Mouse (Mus musculus) forebrain, embryonic 14.5 days (tissue): ENCODE results near the gene Cyth3. TPM values are rescaled to one million over a fixed set of nuclear protein-coding genes. Genes with fewer than 3 reads are reported as not detected.

Experiments used
- ATAC-seq: fragments of 200-750 bp; cut with Nextera tagmentation; 2 replicates; pipeline ENCODE4 v1.8.0; 2017; ENCODE audit warnings: mild to moderate bottlenecking, moderate library complexity
- DNase-seq: peaks from one replicate; pipeline ENCODE4 v3.0.0-alpha.2; 2015; ENCODE audit warnings: low spot score
- H3K27ac ChIP-seq: fragments of 300-500 bp; sonication (generic); 2 replicates; pipeline ENCODE4 v1.5.1; 2014; ENCODE audit warnings: low read depth, mild to moderate bottlenecking, control low read depth, low read length, moderate library complexity
- H3K27me3 ChIP-seq: fragments of 300-500 bp; sonication (generic); replicated peaks from 2 replicates; pipeline ENCODE4 v1.6.1; 2014; ENCODE audit warnings: low read length, control low read depth, mixed read lengths; ENCODE audit not compliant: control insufficient read depth, insufficient read depth
- H3K36me3 ChIP-seq: fragments of 300-500 bp; sonication (generic); 2 replicates; pipeline ENCODE4 v1.6.1; 2014; ENCODE audit warnings: low read length, control low read depth; ENCODE audit not compliant: control insufficient read depth, insufficient read depth
- H3K4me1 ChIP-seq: fragments of 300-500 bp; sonication (generic); 2 replicates; pipeline ENCODE4 v1.6.1; 2014; ENCODE audit warnings: antibody characterized with exemption, low read length, control low read depth; ENCODE audit not compliant: control insufficient read depth, insufficient read depth
- H3K4me2 ChIP-seq: fragments of 300-500 bp; sonication (generic); 2 replicates; pipeline ENCODE4 v1.6.1; 2014; ENCODE audit warnings: mild to moderate bottlenecking, control low read depth, low read length
- H3K4me3 ChIP-seq: fragments of 300-500 bp; sonication (generic); 2 replicates; pipeline ENCODE4 v1.5.1; 2014; ENCODE audit warnings: low read depth, low read length, control low read depth
- H3K9ac ChIP-seq: fragments of 300-500 bp; sonication (generic); 2 replicates; pipeline ENCODE4 v1.6.1; 2014; ENCODE audit warnings: mild to moderate bottlenecking, low read length, control low read depth, moderate library complexity
- H3K9me3 ChIP-seq: fragments of 300-500 bp; sonication (generic); replicated peaks from 2 replicates; pipeline ENCODE4 v1.6.1; 2016; ENCODE audit warnings: low read length, control low read depth, mixed read lengths; ENCODE audit not compliant: control insufficient read depth
- WGBS: fragments of 180-500 bp; shearing (Covaris S2); extraction: QIAGEN DNeasy Blood & Tissue Kit; methylation state at CpG from one replicate; pipeline ENCODE4 v1.1.7; 2014; 5-methylcytosine and 5-hydroxymethylcytosine counted together
- polyA plus RNA-seq: library from polyadenylated mRNA; unstranded; fragments of >200 nt; fragmentation: Nextera tagmentation; extraction: Ambion mirVana; gene quantifications from 2 replicates; pipeline ENCODE4 v1.2.1, GENCODE M21; 2014

Cyth3 gene
- polyA plus RNA-seq, 1 experiment from 2014 or later, result 26.1 TPM

DNA sequence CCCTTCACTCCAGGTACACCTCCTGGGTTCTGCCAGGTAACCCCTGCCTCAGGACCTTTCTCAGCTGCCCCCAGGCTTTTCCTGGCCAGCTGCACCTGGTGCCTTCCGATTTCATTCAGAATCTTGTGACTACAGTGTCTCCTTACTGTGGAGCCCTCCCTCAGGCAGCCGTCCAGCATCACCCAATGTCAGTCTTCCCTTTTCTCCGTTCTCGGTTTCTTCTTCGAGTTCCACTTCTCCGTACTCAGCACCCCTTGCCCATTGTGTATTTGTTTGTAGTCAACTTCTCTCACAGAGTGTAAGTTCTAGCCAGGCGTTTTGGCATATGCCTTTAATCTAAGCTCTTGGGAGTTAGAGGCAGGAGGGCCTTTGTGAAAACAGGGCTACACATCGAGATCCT is 7.4 kb downstream of the Cyth3 start:
- no peak overlapping the region for H3K4me2 ChIP-seq
- no peak for ATAC-seq
- no peaks in the 10 kb centered on the region for H3K4me1 ChIP-seq
- 94% methylated on average over 8 of the region's 8 CpGs for whole genome bisulfite sequencing
- no peak for DNase-seq
- H3K9ac ChIP-seq, result no peak overlapping the region
- no peak overlapping the region for H3K4me3 ChIP-seq
- H3K9me3 ChIP-seq, result no peaks in the 10 kb centered on the region
- H3K27me3 ChIP-seq, result no peaks in the 10 kb centered on the region
- H3K27ac ChIP-seq, result no peak overlapping the region
- no peaks in the 10 kb centered on the region for H3K36me3 ChIP-seq

- no peak for ATAC-seq
- H3K36me3 ChIP-seq, result no peaks in the 10 kb centered on the region
- no peak overlapping the region for H3K4me3 ChIP-seq
- DNase-seq, result no peak
- H3K27me3 ChIP-seq, result no peaks in the 10 kb centered on the region
- H3K4me2 ChIP-seq, result no peak overlapping the region
- no peak overlapping the region for H3K9ac ChIP-seq
- H3K9me3 ChIP-seq, result no peaks in the 10 kb centered on the region
- WGBS, result 98% methylated on average over 3 of the region's 3 CpGs
- no peak overlapping the region for H3K27ac ChIP-seq
- no peaks in the 10 kb centered on the region for H3K4me1 ChIP-seq
Observed at GRCm38 (mm10) chr5:143630214-143630613, 8.0 kb downstream of the Cyth3 start.

GRCm38 (mm10) chr5:143630738-143631137 is 8.5 kb downstream of the Cyth3 start:
- no peaks in the 10 kb centered on the region for H3K27me3 ChIP-seq
- no peaks in the 10 kb centered on the region for H3K4me1 ChIP-seq
- DNase-seq (no peak), ATAC-seq (no peak)
- no peak overlapping the region for H3K4me3 ChIP-seq
- no peak overlapping the region for H3K27ac ChIP-seq
- no peaks in the 10 kb centered on the region for H3K36me3 ChIP-seq
- H3K4me2 ChIP-seq, result no peak overlapping the region
- H3K9ac ChIP-seq, result no peak overlapping the region
- no peaks in the 10 kb centered on the region for H3K9me3 ChIP-seq
- WGBS, result 84% methylated on average over 8 of the region's 8 CpGs

- Histone ChIP-seq H3K4me3 (no peak overlapping the region), H3K36me3 (no peaks in the 10 kb centered on the region), H3K27ac (no peak overlapping the region), H3K4me1 (no peaks in the 10 kb centered on the region), H3K4me2 (no peak overlapping the region), H3K9ac (no peak overlapping the region), H3K27me3 (no peaks in the 10 kb centered on the region), H3K9me3 (no peaks in the 10 kb centered on the region)
- WGBS, result 90% methylated on average over 8 of the region's 8 CpGs
- ATAC-seq, result no peak
- no peak for DNase-seq
Observed at GRCm38 (mm10) chr5:143631559-143631958, 9.3 kb downstream of the Cyth3 start.

- ATAC-seq (no peak), DNase-seq (no peak)
- H3K27me3 ChIP-seq, result no peaks in the 10 kb centered on the region
- H3K9me3 ChIP-seq, result no peaks in the 10 kb centered on the region
- H3K4me3 ChIP-seq, result no peak overlapping the region
- no peak overlapping the region for H3K9ac ChIP-seq
- H3K27ac ChIP-seq, result no peak overlapping the region
- WGBS, result 78% methylated on average over 9 of the region's 9 CpGs
- no peaks in the 10 kb centered on the region for H3K4me1 ChIP-seq
- H3K36me3 ChIP-seq, result no peaks in the 10 kb centered on the region
- no peak overlapping the region for H3K4me2 ChIP-seq
Observed at GRCm38 (mm10) chr5:143632674-143633557, 10.7 kb downstream of the Cyth3 start.

- DNase-seq, result no peak
- ATAC-seq, result no peak
- Histone ChIP-seq H3K9me3 (no peaks in the 10 kb centered on the region), H3K4me2 (no peak overlapping the region), H3K9ac (no peak overlapping the region), H3K27ac (no peak overlapping the region), H3K4me1 (no peaks in the 10 kb centered on the region), H3K36me3 (no peaks in the 10 kb centered on the region), H3K4me3 (no peak overlapping the region), H3K27me3 (no peaks in the 10 kb centered on the region)
- 60% methylated on average over 5 of the region's 5 CpGs for WGBS
Observed at GRCm38 (mm10) chr5:143633558-143633871, 11.3 kb downstream of the Cyth3 start.

DNA sequence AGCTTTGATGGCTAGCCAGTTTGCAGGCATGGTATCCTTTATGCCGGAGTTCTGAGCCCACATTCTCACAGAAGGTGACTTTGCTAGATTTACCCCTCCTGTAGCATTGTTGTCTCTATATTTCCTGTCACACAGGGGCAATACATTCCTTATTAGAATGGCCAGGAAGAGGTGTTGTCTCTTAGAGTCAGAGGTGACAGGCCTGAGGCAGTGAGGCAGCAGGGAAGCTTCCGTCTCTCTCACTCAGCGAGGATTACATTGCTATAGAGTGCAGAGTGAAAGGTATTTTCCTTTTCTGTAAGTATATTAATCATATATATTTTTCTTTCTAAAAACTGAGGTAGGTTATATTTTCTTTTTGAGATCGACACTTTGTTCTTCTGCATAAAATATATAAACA is 11.6 kb downstream of the Cyth3 start:
- DNase-seq (no peak), ATAC-seq (no peak)
- H3K4me1 ChIP-seq, result no peaks in the 10 kb centered on the region
- H3K9ac ChIP-seq, result no peak overlapping the region
- H3K4me3 ChIP-seq, result no peak overlapping the region
- no peak overlapping the region for H3K27ac ChIP-seq
- H3K36me3 ChIP-seq, result no peaks in the 10 kb centered on the region
- no peaks in the 10 kb centered on the region for H3K27me3 ChIP-seq
- no peaks in the 10 kb centered on the region for H3K9me3 ChIP-seq
- WGBS, result 77% methylated on average over 4 of the region's 4 CpGs
- H3K4me2 ChIP-seq, result no peak overlapping the region

DNA sequence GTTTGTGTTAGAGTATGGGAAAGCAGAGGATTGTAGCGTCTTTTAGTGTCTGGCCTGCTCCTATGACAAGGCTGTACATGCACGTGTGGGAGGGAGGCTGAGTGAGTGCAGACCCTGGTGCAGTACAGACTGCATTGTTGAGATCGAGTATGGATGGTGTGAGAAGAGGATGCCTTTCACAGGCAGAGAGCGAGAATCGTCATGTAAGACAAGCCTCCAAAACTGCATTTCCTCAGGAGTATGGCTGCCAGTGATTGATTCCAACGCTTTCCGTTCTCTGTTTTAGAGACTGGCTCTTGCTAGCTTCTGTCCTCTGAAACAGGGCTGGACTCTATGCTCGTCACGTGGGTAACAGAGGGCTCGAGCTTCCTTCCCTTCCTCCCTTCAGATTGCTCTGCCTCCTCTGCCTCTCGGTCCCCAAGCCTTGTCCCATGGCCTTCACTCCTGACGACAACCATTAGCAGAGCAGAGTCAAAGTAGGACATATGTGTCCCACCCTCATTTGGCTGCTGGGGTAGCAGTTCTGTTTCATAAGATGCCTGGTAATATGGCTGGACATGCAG is 12.4 kb downstream of the Cyth3 start:
- H3K27ac ChIP-seq, result no peak overlapping the region
- no peak for DNase-seq
- no peak overlapping the region for H3K4me3 ChIP-seq
- no peaks in the 10 kb centered on the region for H3K9me3 ChIP-seq
- no peaks in the 10 kb centered on the region for H3K36me3 ChIP-seq
- H3K27me3 ChIP-seq, result no peaks in the 10 kb centered on the region
- no peak for ATAC-seq
- H3K4me1 ChIP-seq, result no peaks in the 10 kb centered on the region
- 69% methylated on average over 12 of the region's 12 CpGs for WGBS
- H3K9ac ChIP-seq, result no peak overlapping the region
- no peak overlapping the region for H3K4me2 ChIP-seq

DNA sequence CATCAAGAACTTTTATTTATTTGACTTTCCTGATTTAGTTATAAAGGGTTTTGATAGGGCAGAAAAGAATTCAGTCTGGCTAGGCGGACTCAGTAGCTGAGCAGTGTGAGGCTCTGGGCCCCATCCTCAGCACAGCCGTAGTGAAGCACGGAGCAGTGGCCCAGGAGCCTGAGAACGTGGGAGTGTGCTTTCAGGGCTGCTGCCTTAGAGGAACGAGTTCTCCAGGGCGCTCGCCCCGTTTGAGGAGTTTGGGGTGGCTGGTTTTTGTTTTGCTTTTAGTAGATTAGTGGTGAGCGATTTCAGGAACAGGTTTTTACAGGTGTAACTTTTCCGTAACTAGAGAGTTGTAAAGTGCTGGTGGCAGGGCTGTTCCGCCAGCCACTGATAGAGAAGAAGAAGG is 13.1 kb downstream of the Cyth3 start:
- WGBS, result 86% methylated on average over 11 of the region's 11 CpGs
- Histone ChIP-seq H3K4me2 (no peak overlapping the region), H3K27ac (no peak overlapping the region), H3K27me3 (no peaks in the 10 kb centered on the region), H3K9ac (no peak overlapping the region), H3K4me3 (no peak overlapping the region), H3K36me3 (no peaks in the 10 kb centered on the region), H3K4me1 (no peaks in the 10 kb centered on the region), H3K9me3 (no peaks in the 10 kb centered on the region)
- no peak for ATAC-seq
- no peak for DNase-seq
